Mouse (Mus musculus): ENCODE measurements at regions not wholly inside any gene's neighbourhood (a gene's known extent, or its start where the extent isn't known, plus 50 kb on each side); places are given as distances from the start of the nearest gene placed in this dataset.

DNA sequence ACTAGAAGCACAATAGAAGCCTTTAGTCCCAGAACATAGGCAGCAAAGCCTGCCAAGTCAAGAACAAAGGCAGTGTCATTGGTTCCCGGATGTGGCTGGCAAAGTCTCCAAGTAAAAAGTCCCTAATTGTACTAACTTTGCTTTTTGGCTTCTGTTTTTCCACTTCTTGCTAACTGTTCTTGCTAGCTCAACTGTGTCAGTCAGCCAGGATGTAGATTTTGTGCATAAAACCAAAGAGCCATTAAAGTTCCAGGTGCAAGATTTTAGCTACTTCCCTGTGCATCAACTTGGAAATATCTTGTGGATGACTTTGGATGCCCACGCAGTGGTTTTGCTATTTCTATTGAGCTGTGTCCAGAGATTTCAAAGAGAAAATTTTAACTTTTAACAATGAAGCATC lies 560.0 kb upstream of the B3galt2 start:
- DNase-seq, result no peak

DNA sequence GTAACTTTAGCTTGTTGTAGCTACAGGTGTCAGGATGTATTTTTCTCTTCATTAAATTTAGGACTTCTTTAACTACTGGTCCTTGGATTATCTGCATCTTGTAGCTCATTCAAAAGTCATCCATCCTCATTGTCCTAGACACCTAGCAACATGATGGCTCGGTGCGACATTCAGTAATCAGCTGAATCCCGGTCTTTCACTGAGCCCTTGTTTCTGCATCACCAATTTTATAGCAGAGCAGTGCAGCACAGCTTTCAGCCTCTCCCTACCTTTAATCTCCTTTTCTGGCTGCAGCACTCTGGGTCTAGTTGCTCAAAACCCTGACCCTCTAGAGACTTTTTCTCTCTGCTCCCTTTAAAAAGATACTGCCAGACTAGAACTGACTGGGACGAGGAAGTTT lies 543.6 kb upstream of the B3galt2 start:
- DNase-seq, result no peak

DNA sequence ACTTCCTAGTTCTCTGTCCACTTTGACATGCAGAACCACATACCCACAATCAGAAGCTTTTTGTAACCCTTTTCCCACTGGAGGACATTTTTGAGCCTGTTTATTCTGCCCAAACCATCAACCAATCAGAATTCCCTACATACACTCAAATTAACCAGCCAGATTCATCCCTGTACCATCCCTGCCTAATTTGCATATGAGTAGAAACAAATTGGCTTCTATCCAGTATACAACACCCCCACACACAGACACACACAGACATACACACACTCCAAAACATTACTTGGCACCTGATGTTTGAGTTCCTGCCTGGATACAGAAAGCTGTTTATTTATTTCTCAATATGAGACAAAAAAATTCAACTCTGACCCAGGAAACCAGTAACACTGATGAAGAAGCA lies 542.2 kb upstream of the B3galt2 start:
- DNase-seq, result no peak

DNA sequence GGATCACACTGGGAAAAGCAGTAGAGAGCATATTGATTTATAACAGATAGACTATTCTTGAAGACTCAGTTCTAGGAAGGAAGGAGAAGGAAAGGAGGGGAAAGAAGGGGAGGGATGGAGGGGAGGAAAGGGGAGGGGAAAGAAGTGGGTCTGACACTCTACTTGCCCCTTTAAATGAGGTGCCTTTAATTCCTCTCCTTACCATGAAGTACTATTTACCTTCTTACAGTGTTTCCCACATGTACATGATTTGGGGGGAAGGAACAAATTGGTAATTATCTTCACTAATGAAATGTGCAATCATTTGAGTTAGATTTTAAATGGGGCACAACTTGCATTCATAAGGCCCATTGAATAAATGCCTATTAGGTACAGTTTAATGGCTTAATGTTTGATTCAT lies 518.3 kb upstream of the B3galt2 start:
- no peak for DNase-seq

DNA sequence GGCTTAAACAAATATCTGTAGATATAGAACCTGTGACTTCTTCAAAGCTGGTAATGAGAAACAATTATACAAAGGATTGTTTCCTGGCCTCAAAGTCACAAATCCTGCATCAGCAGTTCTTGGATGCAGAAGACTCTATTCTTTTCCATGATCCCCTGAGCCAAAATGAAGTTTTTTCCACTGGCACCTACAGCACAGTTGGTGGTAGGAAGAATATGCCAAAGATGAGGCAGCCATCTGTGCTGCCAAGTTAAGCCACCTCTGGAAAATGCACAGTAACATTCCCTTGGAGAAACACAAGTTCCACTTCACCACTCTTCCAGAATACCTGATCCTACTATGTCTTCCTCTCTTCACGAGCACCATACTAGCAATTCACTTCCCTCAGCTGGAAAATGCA lies 510.2 kb upstream of the B3galt2 start:
- DNase-seq, result no peak

DNA sequence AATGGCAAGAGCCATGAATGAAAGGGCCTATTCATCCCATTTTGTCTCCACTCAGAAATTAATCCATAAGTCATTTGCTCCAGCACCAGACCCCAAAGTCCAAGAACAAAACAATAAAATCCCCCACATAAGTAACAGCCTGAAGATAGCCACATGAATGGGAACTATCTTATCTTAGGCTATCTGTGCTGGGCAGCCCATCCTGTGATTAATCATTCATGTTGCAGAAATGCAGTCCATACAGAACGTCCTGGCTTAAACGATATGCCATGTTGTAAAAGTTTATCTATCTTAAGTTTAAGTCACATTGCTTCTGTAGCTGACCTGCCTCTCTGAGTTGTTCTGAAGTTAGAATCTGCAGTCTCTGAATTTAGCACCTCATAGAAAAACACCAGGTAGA lies 507.7 kb upstream of the B3galt2 start:
- DNase-seq, result no peak

DNA sequence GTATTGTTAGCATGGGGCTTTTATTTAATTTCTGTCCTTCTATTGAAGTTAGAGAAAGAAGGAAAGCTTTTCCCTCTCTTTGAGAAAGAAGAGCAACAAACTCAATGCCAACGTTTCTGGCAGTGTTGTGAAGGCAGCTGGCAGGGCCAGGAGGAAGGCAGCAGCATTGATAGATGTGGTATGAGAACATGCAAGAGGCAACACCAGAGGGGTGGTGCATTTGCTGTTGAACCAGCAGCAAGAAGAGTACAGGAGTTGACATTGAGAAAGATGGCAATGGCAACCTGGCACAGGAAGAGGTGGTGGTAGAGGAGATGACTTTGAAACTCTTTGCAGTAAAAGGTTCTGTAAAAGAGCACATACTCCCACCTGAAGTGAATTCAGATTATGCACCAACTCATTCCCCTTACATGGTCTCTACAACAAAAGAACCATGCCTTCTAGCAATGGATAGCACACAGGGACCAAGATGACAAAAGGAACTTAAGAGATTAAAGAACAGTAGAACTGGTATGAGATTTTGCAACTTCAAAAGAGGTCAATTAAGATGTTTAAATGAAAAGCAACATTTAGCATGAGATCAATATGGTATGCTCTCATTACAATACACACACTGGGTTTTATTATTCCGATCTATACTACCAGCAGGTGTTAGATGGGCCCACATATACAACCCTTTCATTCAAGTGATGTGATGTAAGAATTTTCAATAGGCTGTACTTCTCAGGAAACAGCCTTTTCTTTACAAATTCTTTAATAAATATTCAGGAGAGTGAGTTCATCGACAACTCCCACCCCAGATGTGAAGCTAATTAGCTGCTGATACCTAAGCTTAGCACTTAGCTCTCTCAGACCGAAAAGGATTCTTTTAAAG lies 495.1 kb upstream of the B3galt2 start:
- DNase-seq, result no peak

DNA sequence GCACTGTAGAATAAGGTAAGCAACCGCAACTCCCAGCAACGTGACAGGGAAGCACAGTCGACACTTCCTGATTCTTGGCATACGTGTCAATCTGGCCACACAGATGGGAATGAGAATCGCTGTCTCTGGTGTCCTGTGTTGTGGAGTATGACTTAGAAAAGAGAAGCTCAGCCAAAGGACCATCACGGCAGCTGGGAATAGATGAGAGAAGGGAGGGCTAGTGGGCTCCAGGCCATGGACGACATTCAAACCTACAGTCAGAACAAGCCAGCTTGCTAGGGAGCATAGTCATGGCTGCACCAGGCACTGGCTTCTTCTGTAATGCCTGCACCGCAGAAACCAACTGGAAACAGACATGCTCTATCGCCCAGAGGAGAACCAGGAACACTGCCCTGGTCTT lies 469.2 kb upstream of the B3galt2 start:
- DNase-seq, result peak; percentile 4

DNA sequence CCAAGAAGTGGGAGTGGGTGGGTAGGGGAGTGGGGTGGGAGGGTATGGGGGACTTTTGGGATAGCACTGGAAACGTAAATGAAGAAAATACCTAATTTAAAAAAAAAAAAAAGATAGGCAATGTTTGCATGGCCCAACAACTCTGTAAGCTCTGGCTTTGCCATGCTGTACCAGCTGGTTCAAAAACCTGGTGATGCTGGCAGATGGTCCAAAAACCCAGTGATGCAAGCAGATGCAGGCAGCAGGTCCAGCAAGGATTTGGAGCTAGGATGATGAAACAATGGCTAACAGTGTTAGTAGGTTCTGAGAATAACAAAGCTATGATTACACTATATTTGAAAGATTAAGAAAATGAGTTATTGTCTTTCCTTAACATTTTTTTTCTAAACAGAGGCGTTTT lies 466.6 kb upstream of the B3galt2 start:
- DNase-seq, result peak; percentile 3

DNA sequence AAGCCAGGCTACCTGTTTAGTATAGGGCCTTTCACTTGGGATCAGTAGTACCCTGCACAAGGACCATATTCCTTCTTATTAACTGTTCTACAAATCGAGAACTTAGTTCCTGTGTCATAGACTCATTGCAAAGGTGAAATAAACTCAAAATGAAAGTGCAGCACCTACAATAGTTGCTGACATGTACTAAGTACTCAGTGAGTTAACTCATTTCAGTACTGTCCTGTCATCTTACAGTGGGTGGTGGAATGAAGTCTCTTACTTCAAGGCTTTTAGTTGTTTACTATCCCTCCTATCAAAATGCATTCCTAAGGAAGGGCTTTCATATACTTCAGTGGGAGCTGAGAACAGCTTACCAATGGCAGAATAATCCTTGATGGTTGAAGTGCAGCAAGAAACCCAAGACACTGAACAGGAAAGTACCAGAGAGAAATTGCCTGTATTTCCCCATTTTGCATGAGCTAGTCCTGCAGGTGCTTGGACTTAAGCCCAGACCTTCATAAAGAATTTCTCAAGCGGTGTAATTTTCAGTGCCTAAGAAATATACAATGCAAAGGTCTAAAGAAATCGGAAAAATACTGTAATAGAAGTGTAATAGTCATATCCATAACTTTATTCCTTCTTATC lies 448.2 kb upstream of the B3galt2 start:
- DNase-seq, result no peak

DNA sequence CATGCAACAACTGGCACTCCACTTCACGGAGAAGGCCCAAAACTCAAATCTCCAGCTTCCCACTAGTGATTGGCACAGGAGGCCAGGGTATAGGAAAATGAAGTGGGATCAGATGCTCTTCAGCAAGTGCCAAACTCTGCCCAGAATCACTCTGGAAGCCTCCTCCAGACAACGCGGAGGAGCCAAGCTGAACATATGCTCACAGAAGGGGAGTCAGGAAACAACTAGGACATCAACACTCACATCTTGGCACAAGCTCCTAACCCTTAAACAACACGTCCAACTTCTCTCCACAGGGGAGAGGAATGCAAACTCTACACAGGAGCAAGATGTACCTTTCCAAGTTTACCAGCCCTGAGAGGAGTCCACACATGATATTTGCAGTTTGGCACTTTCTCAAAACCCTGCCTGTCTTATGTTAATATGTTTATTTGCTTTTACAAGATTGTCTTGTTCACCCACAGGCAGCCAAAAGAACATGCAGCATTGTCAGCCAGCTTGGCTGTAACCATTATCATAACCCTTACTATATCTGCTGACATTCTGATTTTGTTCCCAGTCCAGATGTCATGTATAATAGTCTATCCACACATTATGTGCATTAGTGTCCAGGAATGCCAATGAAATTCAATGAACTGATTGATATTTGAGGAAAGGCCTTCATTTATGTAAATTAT lies 440.1 kb upstream of the B3galt2 start:
- peak; percentile 88 for DNase-seq

DNA sequence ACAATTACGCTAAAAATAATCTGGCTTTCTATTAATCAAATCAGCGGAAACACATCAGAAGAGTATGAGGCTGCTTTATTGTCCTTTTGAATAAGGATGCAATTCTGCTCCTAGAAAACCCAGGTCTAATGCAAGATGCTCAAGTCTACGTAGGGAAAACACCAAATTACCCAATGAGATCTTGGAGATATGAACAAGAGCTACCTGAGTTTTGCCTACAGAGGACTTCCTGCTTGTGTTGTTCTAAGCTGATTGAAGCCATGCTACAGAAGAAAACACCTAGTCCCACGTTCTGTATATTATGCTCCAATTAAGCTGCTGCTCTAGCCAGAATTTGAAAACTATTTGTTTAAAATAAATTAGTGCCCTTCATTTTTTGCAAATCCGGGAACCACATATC lies 439.5 kb upstream of the B3galt2 start:
- DNase-seq, result no peak

DNA sequence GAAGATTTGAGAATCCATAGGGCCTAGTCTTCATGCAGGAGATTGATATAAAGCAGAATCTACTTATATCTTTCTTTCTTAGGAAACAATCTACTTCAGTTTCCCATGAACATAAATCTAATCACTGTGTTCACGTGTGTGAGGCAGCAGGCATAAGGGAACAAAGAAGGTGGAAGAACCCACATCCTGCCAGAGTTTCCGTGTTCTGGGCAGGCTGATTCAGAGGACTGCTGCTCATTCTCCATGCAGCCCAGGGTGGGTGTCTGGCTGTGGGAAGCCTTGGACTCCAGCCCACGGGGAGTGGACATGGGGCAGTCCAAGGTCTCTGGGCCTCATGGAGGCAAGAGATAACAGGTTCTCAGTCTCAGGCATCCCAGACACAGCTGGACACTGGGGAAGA lies 438.3 kb upstream of the B3galt2 start:
- DNase-seq, result no peak

DNA sequence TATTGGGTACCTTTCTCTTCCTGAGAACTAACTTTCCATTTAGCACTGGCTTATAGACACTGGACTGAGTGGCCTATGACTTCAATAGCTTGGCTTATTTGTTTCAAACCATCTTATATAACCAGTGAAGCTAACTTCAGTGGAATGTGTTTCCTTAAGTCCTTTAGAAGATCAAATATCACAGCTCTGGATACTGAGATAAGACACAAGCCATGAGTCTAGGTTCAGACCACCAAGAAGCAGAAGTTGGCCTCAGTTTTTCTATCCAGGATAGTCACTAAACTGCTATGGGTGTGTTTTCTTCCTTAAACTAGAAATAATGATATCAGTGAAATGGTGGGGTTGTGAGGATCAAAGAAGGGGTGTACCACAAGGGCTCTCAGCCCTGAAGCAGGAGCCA lies 436.4 kb upstream of the B3galt2 start:
- DNase-seq, result no peak

DNA sequence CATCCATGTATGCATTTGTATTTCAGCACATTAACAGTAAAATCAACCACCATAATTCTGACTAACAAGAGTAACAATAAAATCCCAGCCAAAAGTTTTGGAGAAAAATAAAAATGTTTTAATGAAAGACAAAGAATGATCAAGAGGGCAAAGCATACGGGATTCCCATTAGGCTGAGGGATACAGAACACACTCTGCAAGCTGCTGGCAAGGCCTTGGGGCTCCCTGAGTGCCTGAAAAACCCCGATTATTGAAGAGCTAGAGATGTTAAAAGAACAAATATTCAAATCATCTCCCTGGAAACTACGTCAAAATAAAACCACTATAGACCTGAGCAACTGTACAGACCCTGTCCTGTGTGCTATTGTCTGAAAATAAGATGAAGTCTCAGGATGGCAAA lies 433.5 kb upstream of the B3galt2 start:
- DNase-seq, result no peak

DNA sequence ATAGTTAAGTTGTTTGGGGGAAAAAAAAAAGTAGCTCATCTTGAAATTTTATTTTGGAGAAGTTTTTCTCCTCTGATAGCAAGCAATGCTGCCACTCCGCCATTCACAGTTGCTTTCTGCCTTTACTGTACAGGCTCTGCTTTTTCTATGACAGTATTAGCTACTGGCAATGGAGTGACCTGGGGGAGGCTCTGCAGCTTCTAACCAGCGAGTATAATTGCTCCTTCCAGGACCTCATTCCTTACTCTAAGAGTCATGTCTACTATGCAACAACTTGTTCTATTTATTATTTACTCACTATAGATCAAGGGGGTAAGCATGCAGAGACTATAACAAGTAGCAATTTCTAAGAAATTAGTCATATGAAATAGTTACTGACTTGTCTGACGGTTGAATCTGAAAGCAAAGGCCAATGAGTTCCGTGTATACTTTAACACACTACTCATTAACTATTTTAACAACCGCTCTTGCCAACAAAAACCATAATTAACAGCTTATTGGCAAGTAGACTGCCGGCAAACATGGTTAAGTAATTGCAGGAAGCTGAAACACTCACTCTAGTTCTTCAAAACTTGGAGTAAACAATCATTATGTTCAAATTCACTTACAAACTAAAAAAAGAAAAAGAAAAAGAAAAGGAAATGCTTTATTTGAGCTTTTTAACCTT lies 432.9 kb upstream of the B3galt2 start:
- no peak for DNase-seq

DNA sequence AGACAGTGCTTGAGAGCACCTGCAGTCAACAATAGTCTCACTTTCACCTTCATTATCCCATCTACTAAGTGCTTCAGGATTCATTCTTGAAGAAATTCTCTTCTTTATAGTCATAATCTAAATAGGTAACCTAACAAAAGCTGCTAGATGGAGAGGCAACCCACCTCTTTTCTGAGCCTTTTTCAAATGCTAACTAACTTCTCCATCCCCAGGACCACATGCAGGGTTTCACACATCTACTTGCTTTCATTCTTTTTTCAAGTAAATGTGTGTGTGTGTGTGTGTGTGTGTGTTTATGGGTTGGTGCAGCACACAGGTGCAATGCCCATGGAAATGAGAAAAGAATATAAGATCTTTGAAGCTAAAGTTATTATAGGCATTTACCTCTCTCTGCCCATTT lies 423.1 kb upstream of the B3galt2 start:
- DNase-seq, result no peak

DNA sequence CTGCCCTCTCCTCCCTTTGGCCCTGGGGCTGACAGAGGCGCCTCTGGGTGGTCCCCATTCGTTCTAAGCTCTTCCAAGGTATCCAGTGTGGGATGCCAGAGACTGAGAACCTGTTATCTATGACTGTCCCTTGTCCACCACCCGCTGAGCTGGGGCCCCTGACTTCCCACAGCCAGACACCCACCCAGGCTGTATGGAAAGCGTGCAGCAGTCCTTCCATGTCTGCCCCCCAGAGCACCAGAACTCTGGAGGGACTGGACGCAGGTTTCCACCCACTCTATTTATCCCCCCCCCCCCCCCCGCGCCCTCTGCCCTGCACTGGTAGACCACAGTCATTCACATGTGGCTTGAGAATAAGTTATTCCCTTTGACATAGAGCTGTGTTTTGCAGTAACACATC lies 408.5 kb upstream of the B3galt2 start:
- DNase-seq, result no peak

DNA sequence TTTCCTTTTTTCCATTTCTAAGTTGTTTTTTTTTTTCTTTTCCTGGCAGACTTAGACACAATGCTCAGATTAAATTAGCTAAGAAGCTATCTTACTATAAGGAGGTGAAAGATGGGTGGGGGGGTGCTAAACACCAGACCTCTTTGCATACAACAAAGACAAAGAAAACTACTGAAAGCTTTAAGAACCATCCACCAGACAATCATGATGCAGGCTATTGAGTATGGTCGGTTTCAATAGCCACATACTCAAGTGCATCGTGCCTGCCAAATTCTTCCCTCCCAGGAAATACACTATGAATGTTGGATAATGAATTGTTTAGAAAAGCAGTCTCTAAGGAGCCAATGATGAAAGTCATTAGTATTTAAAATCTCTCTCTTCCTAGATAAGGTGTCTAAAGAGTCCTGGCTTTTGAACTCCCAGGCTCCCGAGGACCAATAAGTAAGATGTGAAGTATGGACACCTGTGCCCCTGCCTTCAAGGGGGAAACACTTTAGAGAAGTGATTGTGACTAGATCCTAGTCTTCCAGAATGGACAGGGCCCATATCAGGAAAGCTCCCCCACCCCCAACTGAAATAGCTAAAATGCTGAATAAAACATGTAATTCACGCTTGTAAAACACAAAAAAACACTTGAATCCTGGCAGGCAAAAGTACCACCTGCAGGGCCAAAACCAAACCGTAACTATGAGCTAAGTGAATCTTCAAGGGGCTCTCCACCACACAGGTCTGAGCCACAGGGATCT lies 381.8 kb upstream of the B3galt2 start:
- DNase-seq, result no peak

DNA sequence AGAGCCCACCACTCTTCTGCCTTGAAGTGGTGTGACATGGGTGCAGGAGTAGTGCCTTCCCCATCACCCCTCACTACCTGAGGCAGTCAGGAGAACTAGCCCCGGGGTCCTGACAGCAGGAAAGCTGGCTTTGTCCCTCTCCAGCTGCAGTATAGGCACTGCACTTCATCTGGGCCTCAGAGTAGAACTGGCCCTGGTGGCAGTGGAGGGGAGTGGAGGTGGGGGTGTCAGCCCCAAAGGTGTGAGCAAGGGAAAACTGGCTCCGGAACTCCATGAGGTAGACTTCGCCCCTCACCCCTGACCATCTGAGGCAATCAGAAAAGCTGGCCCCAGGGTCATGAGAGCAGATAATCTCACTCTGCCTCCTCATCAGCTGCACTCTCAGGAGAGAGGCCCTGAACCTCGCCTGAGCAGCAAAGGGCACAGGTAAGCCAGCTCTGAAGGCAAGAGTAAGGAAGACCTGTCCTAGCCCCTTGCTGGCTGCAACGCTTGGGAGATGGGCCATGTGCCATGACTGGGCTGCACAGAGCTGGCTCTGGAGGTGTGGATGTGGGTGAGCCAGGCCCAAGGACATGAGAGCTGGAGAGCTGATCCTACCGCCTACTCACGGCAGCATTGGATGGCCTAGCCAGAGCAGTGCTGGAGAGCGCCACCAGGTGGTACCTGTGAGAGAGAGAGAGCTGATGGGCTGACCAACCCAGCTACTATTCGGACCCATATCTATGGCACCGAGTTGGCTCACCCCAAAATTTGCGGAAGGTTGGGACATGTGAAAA lies 377.0 kb upstream of the B3galt2 start:
- DNase-seq, result no peak

DNA sequence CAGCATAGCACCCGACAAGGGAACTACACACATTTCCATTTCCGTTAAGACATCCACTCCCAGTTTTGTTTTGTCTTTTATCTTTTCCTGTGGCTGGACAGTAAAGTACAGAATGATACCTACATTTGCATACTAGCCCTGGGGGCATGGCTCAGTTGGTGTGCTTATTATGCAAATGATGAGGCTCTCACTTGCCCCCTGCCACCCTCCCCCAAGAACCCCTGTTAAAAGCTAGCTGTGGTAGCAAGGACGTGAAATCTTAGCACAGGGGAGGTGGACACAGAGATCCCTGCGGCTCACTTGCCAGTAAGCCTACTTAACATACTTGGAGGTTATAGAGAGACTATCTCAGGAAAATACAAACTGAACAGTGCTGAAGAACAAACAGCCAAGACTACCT lies 375.2 kb upstream of the B3galt2 start:
- no peak for DNase-seq
